Mouse (Mus musculus) layer of hippocampus, adult 9-10 months (tissue): ENCODE data around the gene Bcl2a1d.
"Not testable (repeated sequence)": the region's sequence is repeated elsewhere in the genome, so short reads cannot be mapped to it uniquely, and the experiment has no call there.

Source experiments
- DNase-seq: peaks from one replicate; pipeline ENCODE4 v3.0.0; 2022; ENCODE audit warnings: low spot score

Bcl2a1d gene

DNA sequence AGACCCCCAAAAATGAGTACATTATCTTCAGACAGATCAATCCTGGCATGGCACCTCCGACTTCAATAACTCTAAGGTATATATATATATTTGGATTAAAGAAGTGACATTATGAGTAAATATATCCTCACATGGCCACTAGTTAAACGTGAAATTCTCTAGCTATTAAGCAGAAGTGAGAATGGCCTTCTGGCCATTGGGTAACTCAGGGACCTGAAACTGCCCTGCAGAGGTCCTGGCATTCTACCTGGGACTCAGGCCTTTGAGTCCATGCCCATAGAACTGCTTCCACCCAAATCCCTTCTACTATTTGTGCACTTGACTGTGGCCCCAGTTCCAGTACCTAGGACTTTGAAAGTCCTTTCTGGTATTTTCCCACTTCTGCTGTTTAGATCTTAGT lies 40.4 kb downstream of the Bcl2a1d start:
- DNase-seq: not testable (repeated sequence)

DNA sequence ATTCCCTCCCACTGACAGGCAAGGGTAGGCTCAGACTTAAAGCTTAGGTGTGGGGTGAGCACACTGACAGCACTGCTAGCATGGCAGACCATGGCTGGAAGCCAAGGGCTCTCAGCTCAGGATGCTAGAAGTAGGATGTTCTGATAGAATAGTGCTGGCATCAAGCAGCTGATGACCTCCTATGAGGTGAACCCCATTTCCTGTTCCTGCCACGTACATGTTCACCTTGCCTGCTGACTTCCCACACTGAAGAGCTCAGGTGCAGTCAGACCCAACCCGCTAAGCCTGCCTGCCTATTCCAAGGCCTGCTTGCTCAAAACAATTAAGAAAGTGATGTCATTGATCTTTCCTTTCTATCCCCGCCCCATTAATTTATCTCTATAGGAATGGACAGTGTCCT lies 42.3 kb downstream of the Bcl2a1d start:
- not testable (repeated sequence) for DNase-seq

DNA sequence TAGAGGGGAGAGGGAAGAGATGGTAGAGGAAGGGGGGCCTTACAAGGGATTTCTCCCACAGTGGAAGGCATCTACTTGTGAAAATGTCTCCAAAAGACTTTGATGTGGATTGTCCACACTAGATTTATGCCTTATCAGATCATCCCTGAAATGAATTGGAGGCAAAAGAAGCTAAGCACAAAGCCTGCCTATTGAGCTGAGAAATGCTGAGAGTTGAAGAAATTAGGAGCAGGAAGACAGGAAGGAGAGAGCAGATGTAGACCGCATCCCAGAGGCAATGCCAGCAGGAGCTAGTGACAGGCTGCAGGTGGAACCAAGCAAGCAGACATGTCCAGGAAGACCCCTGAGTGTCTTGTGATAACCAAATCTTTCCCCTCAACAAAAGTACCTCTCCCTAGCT lies 45.0 kb downstream of the Bcl2a1d start:
- DNase-seq: not testable (repeated sequence)
